Mouse (Mus musculus) liver, embryonic 13.5 days (tissue): ENCODE measurements at regions not wholly inside any gene's neighbourhood (a gene's known extent, or its start where the extent isn't known, plus 50 kb on each side); places are given as distances from the start of the nearest gene placed in this dataset.
"Not testable (repeated sequence)": the region's sequence is repeated elsewhere in the genome, so short reads cannot be mapped to it uniquely, and the experiment has no call there.

Source experiments
- ATAC-seq: fragments of 200-750 bp; cut with Nextera tagmentation; 2 replicates; pipeline ENCODE4 v1.8.0; 2017; ENCODE audit warnings: low read depth, mild to moderate bottlenecking, moderate number of reproducible peaks, moderate library complexity
- DNase-seq: peaks from one replicate; pipeline ENCODE4 v3.0.0; 2022
- H3K27ac ChIP-seq: fragments of 300-500 bp; sonication (generic); 2 replicates; pipeline ENCODE4 v1.5.1; 2015; ENCODE audit warnings: moderate library complexity, mild to moderate bottlenecking, inconsistent platforms
- H3K27me3 ChIP-seq: fragments of 300-500 bp; sonication (generic); 2 replicates; pipeline ENCODE4 v1.6.1; 2015; ENCODE audit warnings: mild to moderate bottlenecking, inconsistent platforms
- H3K36me3 ChIP-seq: fragments of 300-500 bp; sonication (generic); 2 replicates; pipeline ENCODE4 v1.6.1; 2015; ENCODE audit warnings: mild to moderate bottlenecking, inconsistent platforms
- H3K4me1 ChIP-seq: fragments of 300-500 bp; sonication (generic); replicated peaks from 2 replicates; pipeline ENCODE4 v1.6.1; 2015; ENCODE audit warnings: inconsistent platforms
- H3K4me2 ChIP-seq: fragments of 300-500 bp; sonication (generic); 2 replicates; pipeline ENCODE4 v1.6.1; 2015; ENCODE audit warnings: inconsistent platforms, mild to moderate bottlenecking, moderate library complexity
- H3K4me3 ChIP-seq: fragments of 300-500 bp; sonication (generic); replicated peaks from 2 replicates; pipeline ENCODE4 v1.5.1; 2015; ENCODE audit warnings: mild to moderate bottlenecking, inconsistent platforms
- H3K9ac ChIP-seq: fragments of 300-500 bp; sonication (generic); 2 replicates; pipeline ENCODE4 v1.6.1; 2015; ENCODE audit warnings: mild to moderate bottlenecking, inconsistent platforms
- H3K9me3 ChIP-seq: fragments of 300-500 bp; sonication (generic); replicated peaks from 2 replicates; pipeline ENCODE4 v1.6.1; 2016; ENCODE audit warnings: inconsistent platforms
- WGBS: fragments of 180-500 bp; shearing (Covaris S2); methylation state at CpG from one replicate; pipeline ENCODE4 v1.1.7; 2015; ENCODE audit not compliant: insufficient replicate concordance; 5-methylcytosine and 5-hydroxymethylcytosine counted together

DNA sequence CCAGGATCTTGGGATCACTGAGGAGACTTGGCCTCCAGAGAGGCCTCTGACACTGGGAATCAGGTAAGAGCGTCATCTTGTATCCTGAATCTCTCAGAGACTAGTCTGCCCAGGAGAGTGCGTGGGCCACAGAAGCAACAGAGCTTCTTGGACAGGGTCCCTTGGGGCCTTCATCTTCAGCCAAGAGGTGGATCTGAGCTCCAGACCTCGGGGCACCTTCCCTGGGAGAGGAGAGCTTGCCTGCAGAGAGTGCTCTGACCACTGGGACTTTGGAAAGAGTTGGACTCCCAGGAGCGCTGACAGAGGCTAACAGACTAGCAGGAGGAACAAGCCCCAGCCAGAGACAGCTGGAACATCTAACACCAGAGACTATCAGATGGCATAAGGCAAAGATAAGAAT is 73.9 kb upstream of the Gm15319 start:
- not testable (repeated sequence) for H3K27ac ChIP-seq, ATAC-seq, H3K9ac ChIP-seq, H3K27me3 ChIP-seq, DNase-seq, H3K36me3 ChIP-seq, H3K4me1 ChIP-seq, H3K4me2 ChIP-seq, H3K4me3 ChIP-seq, H3K9me3 ChIP-seq
- 49% methylated on average over 4 of the region's 4 CpGs for WGBS

DNA sequence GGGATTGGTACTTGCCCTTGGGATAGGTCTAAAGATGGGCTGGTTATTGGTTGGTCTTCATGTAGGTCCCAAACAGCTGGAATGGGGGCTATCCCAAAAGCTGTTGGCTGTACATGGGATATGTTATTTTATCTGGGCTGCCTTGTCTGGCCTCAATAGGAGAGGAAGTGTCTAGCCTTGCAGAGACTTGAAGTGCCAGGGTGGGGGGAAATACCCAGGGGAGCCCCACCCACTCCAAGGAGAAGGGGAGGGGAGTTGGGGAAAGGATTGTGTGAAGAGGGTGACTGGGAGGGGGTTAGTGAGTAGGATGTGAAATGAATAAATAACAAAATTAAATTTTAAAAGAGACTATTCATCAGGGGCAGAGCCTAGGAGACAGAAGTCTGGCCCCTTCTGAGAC is 70.2 kb upstream of the Gm15319 start:
- not testable (repeated sequence) for H3K9me3 ChIP-seq, H3K4me2 ChIP-seq, H3K4me1 ChIP-seq, H3K36me3 ChIP-seq, DNase-seq, H3K27ac ChIP-seq, H3K9ac ChIP-seq, H3K4me3 ChIP-seq, H3K27me3 ChIP-seq, ATAC-seq

- not testable (repeated sequence) for H3K27ac ChIP-seq, H3K36me3 ChIP-seq, H3K27me3 ChIP-seq, ATAC-seq, DNase-seq, H3K4me2 ChIP-seq, H3K9me3 ChIP-seq, H3K4me3 ChIP-seq, H3K4me1 ChIP-seq, H3K9ac ChIP-seq
- 62% methylated on average over 3 of the region's 4 CpGs for WGBS
These were observed 66.5 kb upstream of the Gm15319 start for GRCm38 (mm10) chr8:20429469-20429868.

DNA sequence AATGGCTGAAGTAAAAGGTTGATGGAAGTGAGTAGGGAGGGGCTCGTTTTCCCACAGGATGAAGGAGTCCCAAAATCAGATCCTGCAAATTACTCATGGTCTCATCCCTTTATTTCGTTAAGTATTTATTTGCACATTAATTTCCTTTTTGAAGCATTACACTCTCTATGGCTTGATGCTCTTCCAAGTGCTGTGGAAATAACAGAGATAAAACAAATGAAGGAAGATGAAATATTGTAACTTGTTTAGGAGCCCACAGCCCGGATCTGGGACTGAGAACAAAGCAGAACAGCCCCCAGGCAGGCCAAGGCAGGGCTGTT is 61.9 kb upstream of the Gm15319 start:
- not testable (repeated sequence) for H3K9me3 ChIP-seq, H3K36me3 ChIP-seq, H3K27me3 ChIP-seq, ATAC-seq, H3K27ac ChIP-seq, DNase-seq, H3K4me1 ChIP-seq, H3K9ac ChIP-seq
- WGBS: 16% methylated on average over 3 of the region's 3 CpGs
- Histone ChIP-seq H3K4me2 (peak overlapping the region; percentile 57), H3K4me3 (peak overlapping the region; percentile 64)

GRCm38 (mm10) chr8:20424104-20424902 is 61.3 kb upstream of the Gm15319 start:
- DNase-seq (peak; percentile 99), ATAC-seq (peak; percentile 100)
- not testable (repeated sequence) for H3K27me3 ChIP-seq, H3K36me3 ChIP-seq, H3K27ac ChIP-seq, H3K9me3 ChIP-seq, H3K4me1 ChIP-seq
- 2% methylated on average over 69 of the region's 72 CpGs for WGBS
- peak overlapping the region; percentile 64 for H3K4me3 ChIP-seq
- H3K9ac ChIP-seq: peak overlapping the region; percentile 75
- H3K4me2 ChIP-seq: peak overlapping the region; percentile 57

GRCm38 (mm10) chr8:20420807-20421206 is 57.8 kb upstream of the Gm15319 start:
- H3K36me3 ChIP-seq, H3K9me3 ChIP-seq, H3K27ac ChIP-seq, H3K4me3 ChIP-seq, H3K4me1 ChIP-seq, H3K4me2 ChIP-seq, H3K9ac ChIP-seq, H3K27me3 ChIP-seq, ATAC-seq, DNase-seq: not testable (repeated sequence)
